Mouse (Mus musculus) brain, adult 2 months (tissue): ENCODE data around the gene Sh3bp5.
"Not testable (repeated sequence)": the region's sequence is repeated elsewhere in the genome, so short reads cannot be mapped to it uniquely, and the experiment has no call there.

Experiments used
- DNase-seq: peaks from one replicate; pipeline ENCODE4 v3.0.0; 2011; ENCODE audit warnings: low read depth, low spot score

Sh3bp5 gene

DNA sequence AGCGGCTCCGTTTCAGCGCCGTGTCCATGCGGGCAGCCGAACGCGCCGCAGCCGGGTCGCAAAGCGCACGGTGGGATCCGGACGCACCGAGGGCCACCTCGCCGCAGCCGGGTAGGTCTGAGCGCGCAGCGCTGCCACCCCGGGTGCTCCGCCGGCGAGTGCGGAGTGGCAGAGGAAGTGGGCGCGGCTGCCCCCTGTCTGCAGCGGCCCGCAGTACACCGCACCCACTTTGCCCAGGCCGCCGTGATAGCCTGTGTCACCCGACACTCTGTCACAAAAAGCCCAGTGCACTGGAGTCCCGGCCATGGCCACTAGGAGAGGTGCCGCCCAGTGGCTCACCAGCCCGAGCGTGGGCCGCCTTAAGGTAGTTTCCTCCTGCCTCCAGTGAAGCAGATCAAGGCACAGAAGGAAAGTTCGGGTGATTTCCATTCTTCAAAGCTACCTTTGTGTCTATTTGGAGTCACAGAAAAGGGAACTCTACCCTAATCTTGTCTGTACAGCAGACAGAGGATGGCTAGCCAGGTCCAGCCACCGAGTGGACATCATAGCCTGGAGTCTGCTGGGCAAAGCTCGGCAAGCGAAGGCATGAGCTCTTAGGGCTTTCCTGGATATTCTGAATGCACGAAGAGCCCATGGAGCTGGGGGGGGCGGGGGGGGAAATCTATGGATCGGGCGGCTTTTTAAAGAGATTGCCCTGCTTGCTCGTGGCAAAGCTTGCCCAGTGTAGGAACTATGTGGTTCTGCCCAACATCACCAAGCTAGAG, at the start of gene Sh3bp5:
Sh3bp5 (minus strand) TSS at position 149 of the 764 bp plus-strand sequence.
- DNase-seq = peak; percentile 95

GRCm38 (mm10) chr14:31482417-31482816, 46.5 kb upstream of the Sh3bp5 start:
- DNase-seq = no peak

- DNase-seq = no peak
Observed at GRCm38 (mm10) chr14:31473297-31473696, 37.4 kb upstream of the Sh3bp5 start.

DNA sequence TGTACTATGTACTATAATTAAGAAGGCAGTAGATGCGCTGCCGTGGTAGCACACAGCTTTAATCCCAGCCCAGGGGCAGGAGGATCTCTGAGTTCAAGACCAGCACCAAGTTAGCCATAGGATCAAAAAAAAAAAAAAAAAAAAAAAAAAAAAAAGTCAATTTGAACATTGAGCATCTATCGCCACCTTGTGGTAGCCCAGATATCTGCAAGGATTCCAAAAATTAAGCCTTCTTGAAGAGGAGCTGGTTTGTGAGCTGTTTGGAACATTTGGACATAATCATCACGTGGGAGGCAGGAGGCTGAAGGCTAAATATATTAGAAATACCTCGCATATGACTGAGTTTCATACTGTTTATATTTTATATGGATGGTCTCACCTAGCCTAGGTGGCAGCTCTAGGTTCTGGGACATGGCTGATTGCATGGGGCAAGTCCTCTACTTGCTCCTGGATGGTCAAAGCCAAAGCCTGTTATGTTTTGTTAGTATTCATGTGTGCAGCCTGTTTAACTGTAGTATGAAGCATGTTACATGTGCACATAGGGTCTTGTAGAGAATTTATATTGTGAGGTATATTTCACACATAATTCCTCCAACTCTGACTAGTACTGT, 36.7 kb upstream of the Sh3bp5 start:
- peak; percentile 90 for DNase-seq

- DNase-seq = peak; percentile 31
Observed at GRCm38 (mm10) chr14:31469711-31470110, 33.8 kb upstream of the Sh3bp5 start.

GRCm38 (mm10) chr14:31464176-31464575, 28.3 kb upstream of the Sh3bp5 start:
- peak; percentile 66 for DNase-seq

- DNase-seq = no peak
Observed at GRCm38 (mm10) chr14:31462886-31463285, 27.0 kb upstream of the Sh3bp5 start.

DNA sequence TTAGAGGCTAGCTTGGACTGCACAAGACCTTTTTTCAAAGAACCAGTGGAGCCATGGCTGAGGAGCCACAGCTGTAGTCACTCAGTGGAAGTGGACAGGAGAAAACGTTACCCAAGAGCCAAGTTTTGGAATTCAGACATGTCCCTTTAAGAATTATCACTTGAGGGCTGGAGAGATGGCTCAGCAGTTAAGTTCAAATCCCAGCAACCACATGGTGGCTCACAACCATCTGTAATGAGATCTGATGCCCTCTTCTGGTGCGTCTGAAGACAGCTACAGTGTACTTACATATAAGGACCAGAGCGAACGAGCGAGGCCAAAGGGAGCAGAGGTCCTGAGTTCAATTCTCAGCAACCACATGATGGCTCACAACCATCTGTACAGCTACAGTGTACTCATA, 26.3 kb upstream of the Sh3bp5 start:
- DNase-seq = not testable (repeated sequence)

- no peak for DNase-seq
Observed at GRCm38 (mm10) chr14:31458006-31458405, 22.1 kb upstream of the Sh3bp5 start.

DNA sequence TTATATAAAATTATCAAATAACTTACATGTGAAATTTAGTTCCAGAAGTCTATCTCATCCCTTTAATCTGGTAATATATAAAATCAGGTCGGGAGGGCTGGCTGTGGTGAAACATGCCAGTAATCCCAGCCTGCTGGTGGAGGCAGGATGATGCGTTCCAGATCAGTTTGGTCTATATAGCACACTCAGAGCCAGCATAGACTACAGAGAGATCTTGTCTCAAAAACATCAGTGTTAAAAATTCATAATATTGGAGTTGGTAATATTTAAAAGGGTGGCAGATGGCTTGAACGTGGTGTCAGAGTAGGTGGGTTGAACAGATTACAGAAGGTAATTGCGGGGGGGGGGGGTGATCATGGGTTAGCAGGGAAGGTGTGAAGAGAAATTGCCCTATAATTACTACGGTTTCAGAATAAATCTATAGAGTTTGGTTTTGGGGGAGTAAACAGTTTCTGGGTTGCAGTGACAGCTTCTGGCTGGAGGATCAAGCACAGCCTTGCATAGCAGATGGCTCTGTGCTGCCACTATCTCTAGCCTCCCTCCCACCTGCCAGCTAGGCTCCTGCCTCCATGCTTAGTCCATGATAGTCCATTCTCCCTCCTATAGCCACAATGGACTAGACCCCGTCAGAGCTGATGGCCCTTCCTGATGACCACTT, 20.3 kb upstream of the Sh3bp5 start:
- peak; percentile 41 for DNase-seq

- DNase-seq = no peak
Observed at GRCm38 (mm10) chr14:31454849-31455566, 19.1 kb upstream of the Sh3bp5 start.

GRCm38 (mm10) chr14:31453946-31454345, 18.1 kb upstream of the Sh3bp5 start:
- DNase-seq = not testable (repeated sequence)

DNA sequence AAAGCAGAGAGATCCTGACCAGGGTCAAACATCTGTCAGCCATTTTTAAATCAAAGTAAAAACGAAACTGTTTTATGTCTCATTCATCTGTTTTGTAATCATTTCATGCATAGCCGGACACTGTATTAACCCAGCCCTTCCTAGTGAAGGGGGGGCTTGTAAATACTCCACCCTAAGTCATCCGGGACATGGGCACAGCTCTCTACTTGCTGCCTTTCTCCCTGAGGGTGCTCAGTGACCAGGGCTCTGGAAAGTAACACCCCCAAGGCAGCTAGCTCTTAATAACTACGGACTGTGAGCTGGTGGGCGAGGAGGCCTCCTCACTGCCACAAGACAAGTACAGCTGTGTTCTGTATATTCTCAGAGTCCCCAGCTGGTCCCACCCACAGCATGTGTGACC, 13.1 kb upstream of the Sh3bp5 start:
- no peak for DNase-seq

DNA sequence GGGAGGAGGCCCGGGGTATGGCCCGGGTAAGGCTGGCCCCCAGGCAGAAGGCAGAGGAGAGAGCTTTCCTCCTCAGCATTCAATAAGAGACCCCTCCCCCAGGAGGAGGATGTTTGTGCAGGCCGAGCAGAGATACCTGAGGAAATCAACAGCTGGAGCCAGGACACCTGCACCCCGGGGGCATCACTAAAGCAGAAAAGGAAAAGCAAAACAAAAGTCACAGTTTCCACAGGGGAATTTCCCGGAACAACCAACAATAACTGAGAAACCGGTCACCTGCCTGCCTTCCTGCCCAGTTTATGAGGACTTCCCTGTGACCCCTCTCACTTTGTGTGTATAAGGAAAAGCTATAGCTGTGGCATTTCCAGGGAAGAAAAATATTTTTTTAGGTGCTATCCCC, 7.7 kb upstream of the Sh3bp5 start:
- DNase-seq = no peak

DNA sequence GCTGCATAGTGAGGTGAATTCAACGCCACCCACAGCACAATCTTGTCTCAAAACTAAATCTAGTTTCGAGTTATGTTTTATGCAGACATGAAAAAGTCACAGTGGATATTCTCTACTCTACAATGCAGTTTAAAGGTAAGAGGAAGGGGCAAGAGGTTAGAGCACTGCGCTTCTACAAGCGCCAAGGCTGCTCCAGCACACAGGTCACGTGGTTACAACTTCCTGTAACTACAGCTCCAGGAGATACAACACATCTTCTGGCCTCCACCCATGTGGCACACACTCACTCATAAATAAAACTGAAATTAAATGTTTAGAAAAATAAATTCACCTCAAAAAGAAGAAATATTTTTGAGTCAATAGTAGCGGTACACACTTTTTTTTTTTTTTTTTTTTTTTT, 4.8 kb upstream of the Sh3bp5 start:
- DNase-seq = no peak

- no peak for DNase-seq
Observed at GRCm38 (mm10) chr14:31440230-31440629, 4.4 kb upstream of the Sh3bp5 start.

- DNase-seq = no peak
Observed at GRCm38 (mm10) chr14:31439279-31439678, 3.4 kb upstream of the Sh3bp5 start.

DNA sequence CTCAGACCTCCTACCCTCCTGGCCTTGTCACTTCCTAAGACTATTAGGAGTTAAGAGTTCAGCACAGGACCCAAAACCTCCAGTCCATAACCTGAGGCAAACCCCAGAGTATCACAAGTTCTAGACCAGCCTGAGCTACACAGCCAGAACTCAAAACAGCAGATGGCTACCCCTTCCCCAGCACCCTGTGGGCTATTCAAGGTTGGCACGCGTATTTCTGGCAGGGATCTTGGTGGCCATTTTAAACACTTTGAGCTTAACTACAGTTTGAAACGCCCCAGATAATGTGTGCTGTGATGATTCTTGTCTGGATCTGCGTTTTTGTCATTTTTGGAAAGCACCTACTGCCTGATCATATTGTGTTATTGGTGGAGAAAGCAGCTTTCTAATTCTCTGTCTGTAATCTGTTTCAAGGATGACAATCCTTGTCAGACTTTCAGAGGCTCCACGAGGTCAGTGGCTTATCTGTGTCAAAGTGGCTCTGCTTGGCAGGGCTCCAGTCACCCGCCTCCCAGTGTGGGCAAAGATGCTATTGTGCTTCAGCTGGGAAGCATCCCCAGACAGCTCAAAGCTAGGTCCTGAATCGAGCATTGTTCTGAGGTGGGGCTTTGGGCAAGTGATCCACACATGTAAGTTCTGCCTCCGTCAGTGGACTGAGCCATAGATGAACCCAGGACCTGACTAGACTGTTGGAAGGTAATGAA, 2.1 kb upstream of the Sh3bp5 start:
- DNase-seq = peak; percentile 86

DNA sequence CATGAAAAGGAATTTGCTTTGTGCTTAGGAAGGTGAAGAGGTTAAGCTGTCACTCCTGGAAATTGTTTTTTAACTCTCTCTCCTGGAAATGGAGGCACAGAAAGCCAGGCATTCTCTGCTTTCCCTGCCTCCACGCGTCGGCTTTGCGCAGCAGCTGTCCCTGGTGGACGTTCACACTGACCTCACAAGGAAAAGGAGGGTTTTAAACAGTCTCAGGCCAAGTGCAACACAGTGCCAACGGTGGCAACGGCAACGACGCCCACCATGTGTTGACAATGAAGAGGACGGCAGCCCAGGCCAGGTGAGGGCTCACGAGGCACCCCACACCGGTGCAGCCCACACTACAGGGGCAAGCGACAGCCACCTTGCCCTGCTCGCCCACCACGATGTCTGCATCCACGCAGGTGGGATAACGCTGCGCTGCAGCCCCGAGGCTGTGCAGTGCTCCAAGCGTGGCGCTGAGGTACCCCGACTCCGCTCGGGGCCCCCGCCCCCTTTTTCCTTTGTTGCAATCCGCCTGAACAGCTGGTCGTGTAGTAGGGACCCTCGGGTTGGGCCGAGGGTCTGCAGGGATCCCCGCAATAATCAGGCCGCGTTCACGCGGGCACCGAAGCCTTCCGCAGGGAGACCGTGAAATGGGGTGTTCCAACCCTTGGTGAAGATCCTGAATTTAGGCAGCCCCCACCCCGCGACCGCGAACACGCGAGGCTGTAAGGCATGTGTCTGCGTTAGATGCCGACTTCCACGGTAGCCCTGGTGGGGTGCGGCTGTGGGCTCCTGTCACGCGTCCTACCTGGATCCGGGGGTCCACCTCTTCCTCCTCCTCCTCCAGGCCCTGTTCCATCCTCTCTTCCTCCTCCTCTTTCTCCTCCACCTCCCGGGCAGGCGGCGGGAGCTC, 611 bp downstream of the Sh3bp5 start:
- DNase-seq = peak; percentile 82

GRCm38 (mm10) chr14:31434426-31434825, 1.5 kb downstream of the Sh3bp5 start:
- no peak for DNase-seq
